Mouse (Mus musculus) urinary bladder, postnatal 25 days (tissue): ENCODE results near the gene Pparg.

Experiments used
- DNase-seq: peaks from one replicate; pipeline ENCODE4 v3.0.0; 2022; ENCODE audit warnings: low spot score

The Pparg gene

DNA sequence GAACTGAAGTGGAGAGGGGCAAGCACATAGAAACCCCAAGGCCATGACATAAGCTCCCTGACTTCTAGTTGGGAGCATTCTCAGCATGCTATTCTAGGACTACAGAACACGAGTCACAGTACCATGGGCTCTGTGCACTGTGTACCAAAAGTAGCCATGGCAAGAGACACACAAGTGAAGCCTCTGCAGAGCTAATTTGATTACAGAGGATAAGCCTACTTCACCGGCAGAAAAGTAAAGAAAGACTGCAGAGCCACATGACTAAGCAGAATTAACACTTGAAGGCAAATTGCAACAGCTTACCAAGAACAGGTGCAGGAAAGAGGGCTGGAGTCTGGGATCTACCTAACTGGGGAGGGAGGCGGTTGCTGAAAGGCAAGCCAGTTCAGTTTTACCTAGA is 103.9 kb downstream of the Pparg start:
- no peak for DNase-seq

DNA sequence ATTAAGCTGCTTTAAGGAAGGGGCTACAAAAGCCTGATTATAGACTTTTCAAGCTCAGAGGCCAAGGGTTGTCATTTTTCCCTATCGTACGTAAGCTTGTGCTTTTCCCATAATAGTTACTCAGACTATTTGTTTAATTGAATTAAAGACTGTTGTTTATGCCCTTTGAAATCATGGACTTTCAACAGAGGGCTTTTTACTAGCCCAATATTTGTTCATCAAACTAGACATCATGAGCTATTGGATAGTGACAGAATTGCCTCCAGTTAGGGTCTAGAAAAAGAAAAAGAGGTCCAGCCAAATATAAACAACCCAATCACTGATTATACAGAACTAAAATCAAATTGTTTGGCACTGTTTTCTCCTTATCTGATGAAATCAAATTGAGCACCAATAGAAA is 104.7 kb downstream of the Pparg start:
- DNase-seq: no peak

DNA sequence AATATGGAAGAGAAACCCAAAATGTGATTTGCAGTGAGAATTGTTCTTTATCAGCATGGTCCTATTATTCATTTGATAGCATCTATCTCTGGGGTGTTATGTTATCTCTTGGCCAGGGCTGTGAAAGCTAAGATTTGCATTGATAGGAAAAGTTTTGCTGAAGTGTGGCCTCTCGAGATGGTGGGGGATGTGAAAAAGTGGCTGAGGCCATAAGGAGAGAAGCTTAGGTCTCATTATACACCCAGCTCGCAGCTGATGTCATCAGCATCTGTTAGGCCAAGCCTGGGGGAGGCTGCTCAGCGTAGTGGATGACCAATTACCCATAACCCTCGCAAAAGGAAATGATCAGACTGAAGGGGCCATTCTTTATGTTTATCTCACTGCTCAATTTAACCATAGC is 105.1 kb downstream of the Pparg start:
- DNase-seq: no peak

DNA sequence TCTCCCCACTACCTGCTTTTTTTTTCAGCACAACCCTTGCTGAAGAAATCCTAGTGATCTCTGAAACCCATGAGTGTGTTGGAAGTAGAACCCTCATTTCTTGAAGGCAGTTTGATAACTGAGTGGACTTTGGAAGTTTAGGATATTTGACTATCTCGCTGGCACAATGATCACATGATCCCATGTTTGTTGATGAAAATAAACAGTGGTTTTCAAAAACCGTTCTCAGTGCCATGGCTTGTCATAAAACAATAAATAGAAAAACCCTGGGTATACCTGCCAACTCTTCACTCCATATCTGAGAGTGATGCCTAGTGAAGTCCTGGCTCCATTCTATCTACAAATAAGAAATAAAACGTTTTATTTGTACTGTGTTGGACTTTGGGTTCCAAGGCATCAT is 105.8 kb downstream of the Pparg start:
- DNase-seq: no peak

DNA sequence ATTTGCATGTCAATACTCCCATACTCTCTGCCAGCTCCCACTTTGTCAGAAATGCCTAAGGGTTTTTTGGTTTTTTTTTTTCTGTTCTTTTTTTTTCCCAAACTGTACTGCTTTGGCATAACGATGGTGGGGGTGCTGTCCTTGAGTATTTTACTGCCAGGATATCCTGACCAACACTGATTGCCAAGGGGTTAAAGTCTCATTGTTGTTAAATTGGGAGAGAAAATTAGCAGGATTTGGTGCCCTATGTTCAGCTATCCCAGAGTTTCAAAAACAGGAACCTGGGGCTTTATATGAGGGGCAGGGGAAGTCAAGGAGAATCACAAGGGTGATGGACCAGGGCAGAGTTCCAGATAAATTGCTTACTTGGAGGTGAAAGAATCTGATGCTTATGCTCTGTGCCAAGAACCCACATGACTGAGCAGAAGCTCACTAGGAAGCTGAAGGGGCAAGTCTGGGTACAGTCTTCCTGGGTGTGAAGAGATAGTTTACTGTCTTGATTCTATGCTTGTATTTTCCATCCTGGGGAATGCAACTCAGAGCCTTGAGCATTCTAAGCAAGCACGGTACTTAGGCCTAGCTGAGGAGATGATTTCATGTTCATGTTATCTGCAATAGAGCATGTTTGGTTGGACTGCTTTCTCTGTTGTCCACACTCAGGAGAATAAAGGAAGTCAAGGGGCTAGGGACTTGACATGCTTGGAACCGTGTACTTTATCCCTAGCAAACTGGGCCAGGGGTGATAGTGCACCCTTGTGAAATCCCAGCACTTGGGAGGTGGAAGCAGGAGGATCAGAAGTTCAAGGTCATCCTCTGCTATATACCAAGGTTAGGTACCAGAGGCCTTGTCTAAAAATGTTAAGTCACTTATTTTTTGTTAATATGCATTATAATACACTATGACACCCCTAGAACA is 109.2 kb downstream of the Pparg start:
- DNase-seq: no peak

GRCm38 (mm10) chr6:115471956-115472355 is 111.2 kb downstream of the Pparg start:
- DNase-seq: no peak

GRCm38 (mm10) chr6:115477081-115477695 is 116.4 kb downstream of the Pparg start:
- no peak for DNase-seq

DNA sequence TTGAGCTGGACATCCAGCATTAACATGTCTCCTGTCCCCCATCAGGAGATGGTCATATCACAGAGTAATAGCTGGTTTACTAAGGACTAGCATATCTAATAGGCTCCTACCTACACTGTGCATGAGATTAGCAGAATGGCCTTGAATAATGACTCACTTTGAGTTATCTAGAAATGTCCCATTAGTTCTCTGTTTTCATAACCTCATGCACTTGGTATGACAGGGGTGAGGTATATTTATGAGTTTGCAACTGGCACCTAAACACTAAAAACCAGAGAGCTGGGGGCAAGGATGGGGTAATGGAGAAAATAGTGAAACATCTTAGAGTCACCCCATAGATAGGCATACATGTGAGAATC is 119.2 kb downstream of the Pparg start:
- no peak for DNase-seq

GRCm38 (mm10) chr6:115480322-115481017 is 119.7 kb downstream of the Pparg start:
- DNase-seq: no peak

- no peak for DNase-seq
Observed at GRCm38 (mm10) chr6:115481018-115481354, 120.2 kb downstream of the Pparg start.

GRCm38 (mm10) chr6:115481603-115482002 is 120.9 kb downstream of the Pparg start:
- DNase-seq: no peak

GRCm38 (mm10) chr6:115485635-115486034 is 124.9 kb downstream of the Pparg start:
- DNase-seq: no peak

- DNase-seq: no peak
Observed at GRCm38 (mm10) chr6:115489831-115490230, 129.1 kb downstream of the Pparg start.

GRCm38 (mm10) chr6:115492952-115493613 is 132.3 kb downstream of the Pparg start:
- no peak for DNase-seq

DNA sequence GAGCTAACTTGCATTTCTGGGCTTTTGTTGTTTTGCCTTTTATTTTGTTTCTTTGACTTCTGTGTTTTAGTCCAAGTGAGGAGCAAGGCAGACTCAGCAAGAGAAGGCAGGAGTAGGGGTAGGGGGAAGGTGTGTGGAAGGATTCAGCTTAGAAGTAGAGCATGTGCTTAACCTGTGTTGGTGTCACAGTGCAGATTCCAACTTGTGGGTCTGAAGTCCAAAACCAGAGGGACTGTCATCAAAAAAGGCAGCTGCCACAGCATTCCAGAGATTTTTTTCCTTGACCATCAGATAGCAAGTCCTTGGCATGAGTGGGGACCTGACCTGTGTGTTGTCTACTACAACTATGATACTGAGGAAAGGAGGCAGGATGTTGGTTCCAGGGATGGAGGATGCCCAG is 133.1 kb downstream of the Pparg start:
- no peak for DNase-seq

- no peak for DNase-seq
Observed at GRCm38 (mm10) chr6:115499540-115499939, 138.8 kb downstream of the Pparg start.

DNA sequence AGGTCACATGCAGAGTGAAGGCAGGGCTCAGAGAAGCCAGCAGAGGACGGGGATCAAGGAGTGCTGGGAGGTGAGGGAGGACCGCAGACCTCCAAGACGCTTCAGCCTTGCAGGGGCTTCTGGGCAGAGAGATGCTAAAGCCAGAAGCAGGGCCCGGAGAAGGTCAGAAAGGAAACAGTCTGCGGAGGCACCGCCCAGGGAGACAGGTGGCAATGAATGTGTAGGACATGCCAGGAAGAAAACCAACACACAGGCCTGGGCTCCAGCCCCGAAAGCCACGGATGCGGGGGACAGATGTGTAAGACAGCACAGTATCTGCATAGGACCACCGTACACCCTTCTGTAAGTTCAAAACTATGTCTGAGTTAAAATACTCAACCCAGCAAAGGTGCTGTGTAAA is 139.5 kb downstream of the Pparg start:
- DNase-seq: no peak

DNA sequence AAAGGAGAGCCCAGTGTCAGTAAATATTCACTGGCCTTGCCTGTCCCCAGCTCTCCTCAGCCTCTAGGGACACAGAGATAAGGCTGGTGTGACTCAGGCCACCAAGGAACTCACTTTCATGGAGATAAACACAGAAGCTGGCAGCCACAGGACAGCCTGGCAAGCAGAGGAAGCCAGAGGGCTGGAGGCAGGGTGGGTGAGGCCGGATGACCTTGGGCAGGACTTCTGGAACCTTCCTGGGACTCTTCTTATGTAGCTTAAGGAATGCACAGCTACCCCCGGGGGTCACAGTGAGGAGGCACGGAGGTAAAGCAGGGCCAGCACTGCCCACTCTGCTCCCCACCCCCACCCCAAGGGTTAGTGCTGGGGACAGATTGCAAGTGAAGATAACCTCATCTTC is 140.4 kb downstream of the Pparg start:
- no peak for DNase-seq

DNA sequence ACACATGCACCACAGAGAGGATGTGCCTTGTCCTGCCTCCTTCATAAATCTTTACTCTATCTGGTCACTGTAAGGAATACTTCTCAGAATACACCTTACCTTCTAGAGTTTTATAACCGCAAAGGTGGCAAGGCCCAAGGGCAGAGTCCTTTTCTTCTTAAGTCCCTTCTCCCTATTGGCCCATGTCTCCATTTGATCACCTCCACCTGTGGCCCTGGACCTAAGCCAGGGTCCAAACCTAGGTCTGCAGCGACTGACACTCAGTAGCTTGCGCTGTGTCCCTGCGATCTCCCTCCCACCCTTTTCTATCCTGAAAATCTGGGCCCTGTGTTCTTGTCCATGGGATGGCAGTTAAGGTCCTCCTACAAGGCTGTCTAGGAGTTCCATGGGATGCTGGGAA is 142.3 kb downstream of the Pparg start:
- no peak for DNase-seq

DNA sequence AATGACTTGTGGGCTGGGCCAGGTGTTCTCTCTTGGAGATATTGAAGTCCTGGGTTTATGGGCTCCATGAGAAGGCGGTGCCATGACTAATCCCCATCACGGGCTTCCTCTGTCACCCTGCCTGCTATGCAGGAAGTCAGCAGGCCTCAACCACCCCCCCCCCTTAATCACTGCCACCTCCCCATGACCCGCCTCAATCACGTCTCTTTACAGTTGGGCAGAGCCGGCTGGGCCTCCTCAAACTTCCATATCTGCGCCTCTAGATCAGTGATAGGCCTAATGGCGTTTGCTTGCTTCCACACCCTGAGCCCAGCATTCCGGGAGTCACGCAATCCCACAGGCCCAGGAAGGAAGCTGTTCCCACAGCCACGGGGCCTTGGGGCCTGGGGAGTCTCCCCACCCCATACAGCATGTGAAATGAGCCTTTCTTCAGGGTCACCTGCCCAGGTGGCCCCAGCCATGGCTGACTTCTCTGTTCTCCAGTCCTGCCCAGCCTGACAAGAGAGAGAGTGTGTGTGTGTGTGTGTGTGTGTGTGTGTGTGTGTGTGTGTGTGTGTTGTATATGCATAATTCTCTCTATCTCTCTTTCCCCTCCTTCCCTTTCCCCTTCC is 142.9 kb downstream of the Pparg start:
- DNase-seq: no peak

DNA sequence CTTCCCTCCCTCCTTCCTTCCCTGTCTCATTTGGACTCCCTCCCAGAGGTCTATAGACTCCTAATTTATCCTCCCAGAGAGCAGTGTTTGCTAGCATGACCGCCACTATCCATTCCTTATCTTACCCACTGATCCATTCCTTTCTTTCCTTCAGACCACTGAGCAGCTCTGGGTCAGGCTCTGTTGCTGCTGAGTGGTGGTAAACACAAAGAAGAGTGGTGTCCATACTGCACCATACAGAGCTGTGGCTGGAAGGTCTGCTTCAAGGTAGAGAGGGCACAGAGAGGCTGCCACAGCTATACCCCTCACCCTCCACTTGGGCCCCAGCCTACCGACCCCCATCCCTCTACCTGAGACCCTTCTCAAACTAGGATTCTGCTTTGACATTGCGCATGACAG is 143.4 kb downstream of the Pparg start:
- no peak for DNase-seq

- no peak for DNase-seq
Observed at GRCm38 (mm10) chr6:115504915-115505314, 144.2 kb downstream of the Pparg start.
